Comparison of ENCODE assay signal across 8 mouse cellular contexts in genomic region chr5:139364911-139365571, GRCm38 (mm10). TPM values are rescaled to one million over a fixed set of nuclear protein-coding genes. Genes with fewer than 3 reads are reported as not detected.
A peak's percentile ranks its signal among the peaks of the same experiment; 100 is the strongest.
DNase-seq lines count a peak whose midpoint lies in the region; ATAC-seq and TF ChIP-seq lines count a peak whose summit lies in the region.

No protein-coding gene starts in this region.

- H3K9ac ChIP-seq in kidney, embryonic 14.5 days (ENCODE audit: low read depth, low read length): 0 out of 2 replicates have a peak overlapping the region, but pooled peaks have one; percentile 32
- H3K9ac ChIP-seq in embryonic facial prominence, embryonic 14.5 days (ENCODE audit: low read depth, low read length): peak overlapping the region; percentile 34; the same call in 1 of the 2 replicates
- peak overlapping the region; percentile 20; the same call in 1 of the 2 replicates for H3K9ac ChIP-seq in limb, embryonic 15.5 days
- no peak overlapping the region for H3K9ac ChIP-seq in midbrain, postnatal 0 days (replicated peaks; ENCODE audit: low read length, poor library complexity, severe bottlenecking)

- no peak overlapping the region for H3K4me2 ChIP-seq in kidney, embryonic 14.5 days (replicated peaks; ENCODE audit: low read depth, low read length)
- peak overlapping the region; percentile 36 for H3K4me2 ChIP-seq in embryonic facial prominence, embryonic 14.5 days (ENCODE audit: low read depth, low read length)
- H3K4me2 ChIP-seq in limb, embryonic 15.5 days: peak overlapping the region; percentile 20; the same call in 1 of the 2 replicates
- no peak overlapping the region for H3K4me2 ChIP-seq in midbrain, postnatal 0 days (ENCODE audit: low read depth, low read length, poor library complexity, severe bottlenecking)

- no peaks in the 10 kb centered on the region for H3K27me3 ChIP-seq in kidney, embryonic 14.5 days (ENCODE audit: control insufficient read depth, insufficient read depth, low read length)
- no peaks in the 10 kb centered on the region for H3K27me3 ChIP-seq in embryonic facial prominence, embryonic 14.5 days (replicated peaks; ENCODE audit: control insufficient read depth, insufficient read depth, low read length)
- no peaks in the 10 kb centered on the region for H3K27me3 ChIP-seq in limb, embryonic 15.5 days
- H3K27me3 ChIP-seq in midbrain, postnatal 0 days (ENCODE audit: insufficient read depth, low read length): no peaks in the 10 kb centered on the region

- no peak overlapping the region for H3K4me3 ChIP-seq in kidney, embryonic 14.5 days (ENCODE audit: low read length)
- H3K4me3 ChIP-seq in embryonic facial prominence, embryonic 14.5 days (ENCODE audit: low read depth, low read length): no peak overlapping the region
- H3K4me3 ChIP-seq in limb, embryonic 15.5 days: no peak overlapping the region
- H3K4me3 ChIP-seq in midbrain, postnatal 0 days (ENCODE audit: low read depth, low read length): no peak overlapping the region

- ATAC-seq in kidney, embryonic 14.5 days (ENCODE audit: low FRiP score, low TSS enrichment): no peak
- 0 out of 2 replicates have a peak, but pooled peaks have one; percentile 13 for ATAC-seq in embryonic facial prominence, embryonic 14.5 days (ENCODE audit: low read depth)
- no peak for ATAC-seq in limb, embryonic 15.5 days (ENCODE audit: insufficient number of reproducible peaks, low FRiP score, low TSS enrichment, low read depth)
- peak; percentile 56; the same call in 1 of the 2 replicates for ATAC-seq in midbrain, postnatal 0 days (ENCODE audit: low FRiP score)

- H3K9me3 ChIP-seq in kidney, embryonic 14.5 days (ENCODE audit: control insufficient read depth, low read length): no peaks in the 10 kb centered on the region
- H3K9me3 ChIP-seq in embryonic facial prominence, embryonic 14.5 days (ENCODE audit: control insufficient read depth, low read length): no peaks in the 10 kb centered on the region
- no peaks in the 10 kb centered on the region for H3K9me3 ChIP-seq in limb, embryonic 15.5 days
- no peaks in the 10 kb centered on the region for H3K9me3 ChIP-seq in midbrain, postnatal 0 days (ENCODE audit: low read length)

- 24% methylated on average over 5 of the region's 5 CpGs for WGBS in kidney, embryonic 14.5 days
- 29% methylated on average over 5 of the region's 5 CpGs for WGBS in embryonic facial prominence, embryonic 14.5 days
- 28% methylated on average over 5 of the region's 5 CpGs for WGBS in limb, embryonic 15.5 days
- 39% methylated on average over 5 of the region's 5 CpGs for WGBS in midbrain, postnatal 0 days

- peaks cover 12% of the 10 kb centered on the region for H3K4me1 ChIP-seq in kidney, embryonic 14.5 days (ENCODE audit: control insufficient read depth, insufficient read depth, low read length)
- H3K4me1 ChIP-seq in embryonic facial prominence, embryonic 14.5 days (ENCODE audit: control insufficient read depth, insufficient read depth, low read length): peaks cover 12% of the 10 kb centered on the region
- H3K4me1 ChIP-seq in limb, embryonic 15.5 days: peaks cover 16% of the 10 kb centered on the region
- no peaks in the 10 kb centered on the region for H3K4me1 ChIP-seq in midbrain, postnatal 0 days (ENCODE audit: insufficient read depth, low read length)

- TF ChIP-seq CTCF in midbrain, postnatal 0 days (IDR thresholded peaks at IDR 0.05): no peak

- no peak for DNase-seq in kidney, adult 9 months
- DNase-seq in embryonic facial prominence, embryonic 14.5 days (ENCODE audit: low spot score): no peak
- DNase-seq in midbrain, postnatal 0 days (ENCODE audit: low spot score): peak; percentile 58
- no peak for DNase-seq in cerebellum, postnatal 36 days
- DNase-seq in adrenal gland, postnatal 4 days (ENCODE audit: low spot score in 2 of 2): no peak
- DNase-seq in right cerebral cortex, postnatal 14 days: no peak

- no peak overlapping the region; the same call in 1 of the 2 replicates for H3K27ac ChIP-seq in kidney, embryonic 14.5 days (ENCODE audit: low read depth, low read length)
- peak overlapping the region; percentile 59; the same call in 1 of the 2 replicates for H3K27ac ChIP-seq in embryonic facial prominence, embryonic 14.5 days (replicated peaks; ENCODE audit: low read depth, low read length)
- H3K27ac ChIP-seq in limb, embryonic 15.5 days: peak overlapping the region; percentile 22
- H3K27ac ChIP-seq in midbrain, postnatal 0 days (ENCODE audit: low read depth, low read length): peak overlapping the region; percentile 52; the same call in 1 of the 2 replicates

- peaks cover 4% of the 10 kb centered on the region; the same call in 1 of the 2 replicates for H3K36me3 ChIP-seq in kidney, embryonic 14.5 days (ENCODE audit: control insufficient read depth, insufficient read depth, low read length)
- no peaks in the 10 kb centered on the region for H3K36me3 ChIP-seq in embryonic facial prominence, embryonic 14.5 days (ENCODE audit: control insufficient read depth, insufficient read depth, low read length)
- H3K36me3 ChIP-seq in limb, embryonic 15.5 days: peaks cover 16% of the 10 kb centered on the region
- peaks cover 15% of the 10 kb centered on the region; the same call in 1 of the 2 replicates for H3K36me3 ChIP-seq in midbrain, postnatal 0 days (ENCODE audit: insufficient read depth, low read length)

RNA-seq across cellular contexts. Expression of gene Gpr146, which starts 12.5 kb away (rescaled TPM):
- 2.7 and 3.1 TPM in 2 replicates for polyA plus RNA-seq in kidney, embryonic 14.5 days (2014; fragmentation: Nextera tagmentation; extraction: Ambion mirVana)
- polyA plus RNA-seq in embryonic facial prominence, embryonic 14.5 days (2014; fragmentation: Nextera tagmentation; extraction: Ambion mirVana): 2.0 and 2.8 TPM in 2 replicates
- polyA plus RNA-seq in limb, embryonic 15.5 days (2015; fragmentation: Nextera tagmentation; extraction: Ambion mirVana): 2.6 and 3.1 TPM in 2 replicates
- 4.1 and 5.6 TPM in 2 replicates for total RNA-seq in midbrain, postnatal 0 days (2014; rRNA removed)
- polyA plus RNA-seq in midbrain, postnatal 0 days (2015; fragmentation: Nextera tagmentation; extraction: Ambion mirVana): 3.0 and 3.9 TPM in 2 replicates
- total RNA-seq in adrenal gland, postnatal 4 days (2021): 10 to 100 TPM; 10.4 to 10.7 TPM

RNA-seq across cellular contexts. Expression of gene Cyp2w1, which starts 12.6 kb away (rescaled TPM):
- polyA plus RNA-seq in kidney, embryonic 14.5 days (2014; fragmentation: Nextera tagmentation; extraction: Ambion mirVana): not detected in 2 replicates
- 11.5 and 11.8 TPM in 2 replicates for polyA plus RNA-seq in embryonic facial prominence, embryonic 14.5 days (2014; fragmentation: Nextera tagmentation; extraction: Ambion mirVana)
- polyA plus RNA-seq in limb, embryonic 15.5 days (2015; fragmentation: Nextera tagmentation; extraction: Ambion mirVana): 22.8 and 23.5 TPM in 2 replicates
- not detected in 2 replicates for total RNA-seq in midbrain, postnatal 0 days (2014; rRNA removed)
- not detected in 2 replicates for polyA plus RNA-seq in midbrain, postnatal 0 days (2015; fragmentation: Nextera tagmentation; extraction: Ambion mirVana)
- total RNA-seq in adrenal gland, postnatal 4 days (2021): not detected

RNA-seq across cellular contexts. Expression of gene Cox19, which starts 13.8 kb away (rescaled TPM):
- polyA plus RNA-seq in kidney, embryonic 14.5 days (2014; fragmentation: Nextera tagmentation; extraction: Ambion mirVana): 105 and 119 TPM in 2 replicates
- 106 and 107 TPM in 2 replicates for polyA plus RNA-seq in embryonic facial prominence, embryonic 14.5 days (2014; fragmentation: Nextera tagmentation; extraction: Ambion mirVana)
- 90.6 and 94.2 TPM in 2 replicates for polyA plus RNA-seq in limb, embryonic 15.5 days (2015; fragmentation: Nextera tagmentation; extraction: Ambion mirVana)
- total RNA-seq in midbrain, postnatal 0 days (2014; rRNA removed): 95.5 and 98.5 TPM in 2 replicates
- 79.4 and 90.0 TPM in 2 replicates for polyA plus RNA-seq in midbrain, postnatal 0 days (2015; fragmentation: Nextera tagmentation; extraction: Ambion mirVana)
- total RNA-seq in adrenal gland, postnatal 4 days (2021): 10 to 100 TPM; 62.9 to 65.6 TPM

RNA-seq across cellular contexts. Expression of gene Adap1, which starts 39.6 kb away (rescaled TPM):
- 0.89 and 1.2 TPM in 2 replicates for polyA plus RNA-seq in kidney, embryonic 14.5 days (2014; fragmentation: Nextera tagmentation; extraction: Ambion mirVana)
- 5.1 and 5.7 TPM in 2 replicates for polyA plus RNA-seq in embryonic facial prominence, embryonic 14.5 days (2014; fragmentation: Nextera tagmentation; extraction: Ambion mirVana)
- polyA plus RNA-seq in limb, embryonic 15.5 days (2015; fragmentation: Nextera tagmentation; extraction: Ambion mirVana): 3.2 and 4.1 TPM in 2 replicates
- 234 and 253 TPM in 2 replicates for total RNA-seq in midbrain, postnatal 0 days (2014; rRNA removed)
- 141 and 152 TPM in 2 replicates for polyA plus RNA-seq in midbrain, postnatal 0 days (2015; fragmentation: Nextera tagmentation; extraction: Ambion mirVana)
- total RNA-seq in adrenal gland, postnatal 4 days (2021): 1 to 10 TPM; 6.2 to 8.0 TPM

RNA-seq across cellular contexts. Expression of gene C130050O18Rik, which starts 40.0 kb away (rescaled TPM):
- 0.47 and 0.77 TPM in 2 replicates for polyA plus RNA-seq in kidney, embryonic 14.5 days (2014; fragmentation: Nextera tagmentation; extraction: Ambion mirVana)
- polyA plus RNA-seq in embryonic facial prominence, embryonic 14.5 days (2014; fragmentation: Nextera tagmentation; extraction: Ambion mirVana): 5.2 and 5.5 TPM in 2 replicates
- 7.1 and 10.4 TPM in 2 replicates for polyA plus RNA-seq in limb, embryonic 15.5 days (2015; fragmentation: Nextera tagmentation; extraction: Ambion mirVana)
- total RNA-seq in midbrain, postnatal 0 days (2014; rRNA removed): 0.19 TPM in 1 of 2 replicates, not detected in the other
- 0.17 TPM in 1 of 2 replicates, not detected in the other for polyA plus RNA-seq in midbrain, postnatal 0 days (2015; fragmentation: Nextera tagmentation; extraction: Ambion mirVana)
- total RNA-seq in adrenal gland, postnatal 4 days (2021): under 1 TPM; 0.48 to 0.93 TPM

Comparison
In these comparisons a context has a peak if more than half of its experiments do, and no peak if none do; other contexts are left out.
1. ATAC-seq: peak in embryonic facial prominence, embryonic 14.5 days (single experiment) and midbrain, postnatal 0 days (single experiment); none in kidney, embryonic 14.5 days (single experiment) and limb, embryonic 15.5 days (single experiment).
2. H3K4me2 ChIP-seq: peak in embryonic facial prominence, embryonic 14.5 days (single experiment) and limb, embryonic 15.5 days (single experiment); none in kidney, embryonic 14.5 days (single experiment) and midbrain, postnatal 0 days (single experiment).
3. RNA of gene Cyp2w1, which starts 12.6 kb away (polyA plus RNA-seq): 22.8 to 23.5 TPM in limb, embryonic 15.5 days and 11.5 to 11.8 TPM in embryonic facial prominence, embryonic 14.5 days; not detected in midbrain, postnatal 0 days and not detected in kidney, embryonic 14.5 days; every median in the first group is over 10 times any median in the second.